Mouse (Mus musculus) adipocyte (in vitro differentiated cells): Measurements from ENCODE around the gene Dph6.
"Not testable (repeated sequence)": the region's sequence is repeated elsewhere in the genome, so short reads cannot be mapped to it uniquely, and the experiment has no call there.

Experiments used
- DNase-seq: peaks from one replicate; pipeline ENCODE4 v3.0.0-alpha.2; 2016; ENCODE audit warnings: low spot score

Dph6 gene

DNA sequence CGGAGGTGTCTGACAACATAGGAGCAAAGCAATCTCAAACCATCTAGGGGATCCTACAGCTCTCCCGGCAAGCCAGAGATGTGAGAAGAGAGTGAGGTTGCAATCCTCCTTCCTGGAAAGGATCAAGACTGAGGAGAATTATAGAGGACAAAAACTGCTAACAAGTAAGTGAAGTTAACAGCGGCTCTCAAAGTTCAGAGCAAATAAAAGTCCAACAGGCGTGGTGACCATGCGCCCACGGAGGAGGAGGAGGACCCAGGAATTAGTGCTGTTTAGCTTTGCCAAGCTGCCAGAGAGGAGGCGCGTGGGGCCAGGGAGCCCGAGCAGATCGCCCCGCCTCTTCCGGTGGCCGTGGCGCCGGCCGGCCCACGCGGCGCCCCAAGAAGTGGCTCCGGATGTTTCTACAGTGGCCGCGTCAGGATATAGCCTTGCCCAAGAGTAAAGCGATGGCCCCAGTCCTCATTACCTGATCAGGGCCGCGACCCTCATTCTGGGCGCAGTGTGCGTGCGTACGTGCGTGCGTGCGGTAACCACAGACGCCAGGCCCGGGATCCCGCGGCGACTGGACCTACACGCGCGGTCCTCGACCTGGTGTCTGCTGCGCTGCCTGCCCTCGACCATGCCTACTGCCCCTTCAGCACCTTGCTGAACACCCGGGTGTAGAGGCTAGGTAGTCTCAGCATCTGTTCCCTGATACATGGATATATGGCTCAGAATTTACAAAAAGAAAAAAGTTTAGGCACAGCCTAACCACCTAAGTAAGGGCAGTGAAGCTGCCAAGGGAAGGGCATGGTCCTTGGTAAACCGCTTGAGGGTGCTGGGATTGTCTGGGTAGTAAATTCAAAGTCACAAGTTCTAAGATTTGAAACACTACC is at the start of gene Dph6:
Gene Dph6 (minus strand): TSS at position 600 of the 875 bp plus-strand sequence.
- DNase-seq: peak; percentile 93

DNA sequence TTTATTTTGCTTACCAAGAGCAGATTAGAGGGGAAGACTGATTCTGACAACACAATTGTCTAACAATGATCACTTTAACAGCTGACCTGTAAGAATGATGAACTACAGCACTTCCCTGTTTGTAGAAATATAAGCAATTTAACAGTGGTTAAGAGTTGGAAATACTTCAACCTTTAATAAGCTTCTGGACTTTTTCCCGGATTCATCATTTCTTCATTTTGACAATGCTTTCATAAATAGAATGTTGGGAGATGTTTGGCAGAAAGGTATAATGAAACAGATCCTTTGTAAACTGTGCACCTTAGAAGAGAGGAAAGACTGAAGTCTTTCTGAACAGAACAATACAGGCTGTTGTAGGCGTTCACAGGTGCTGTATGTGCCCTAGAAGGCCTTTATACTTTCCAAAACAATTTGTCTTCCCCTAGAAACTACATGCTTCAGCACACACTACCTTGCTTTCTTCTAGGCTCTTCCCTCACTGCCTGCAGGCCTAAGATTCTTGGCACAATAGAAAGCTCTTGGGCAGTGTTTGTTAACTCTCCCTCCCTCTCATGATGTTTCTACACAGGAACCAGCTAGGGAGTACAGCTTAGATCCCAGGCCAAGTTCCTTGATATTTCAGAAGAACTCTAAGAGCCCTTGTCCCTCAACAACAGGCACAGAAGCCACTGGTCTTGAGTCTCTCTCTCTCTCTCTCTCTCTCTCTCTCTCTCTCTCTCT is 46.4 kb upstream of the Dph6 start:
- peak; percentile 76 for DNase-seq

DNA sequence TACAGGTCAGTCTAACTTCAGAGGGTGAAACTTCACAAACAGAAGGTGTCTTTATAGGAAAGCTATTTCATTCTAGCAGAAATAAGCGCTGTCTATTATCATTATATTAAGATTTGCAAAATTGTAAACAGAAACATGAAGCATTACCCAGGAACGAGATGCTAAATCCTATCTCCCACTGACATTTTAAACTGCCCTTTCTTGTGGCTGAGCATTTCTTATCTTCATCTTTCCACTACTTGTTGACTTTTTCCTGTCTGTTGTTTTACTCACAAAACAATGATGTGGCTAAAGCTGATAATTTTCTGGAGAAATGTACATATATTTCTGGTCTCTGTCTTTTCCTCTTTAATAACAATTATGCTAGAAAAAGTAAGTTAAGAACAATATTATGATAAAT is 36.8 kb upstream of the Dph6 start:
- no peak for DNase-seq

DNA sequence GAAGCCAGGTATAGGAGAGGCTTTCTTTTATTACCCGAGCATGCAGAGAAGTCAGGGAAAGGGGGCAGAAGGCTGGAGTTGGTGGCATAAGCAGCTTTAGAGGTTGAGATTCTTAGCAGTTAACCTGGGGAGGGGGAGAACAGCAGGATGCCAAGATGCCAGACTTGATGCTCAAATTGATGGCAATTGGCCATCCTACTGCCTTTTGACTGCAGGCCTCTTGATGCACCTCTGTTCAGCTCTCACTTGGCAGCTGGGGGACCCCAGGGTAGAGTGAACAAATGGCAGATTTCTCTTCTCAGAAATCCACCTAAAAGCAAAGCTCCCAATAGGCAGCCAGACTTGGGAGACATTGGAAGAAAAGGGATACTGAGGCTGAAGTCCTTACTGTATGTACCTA is 32.7 kb upstream of the Dph6 start:
- no peak for DNase-seq

DNA sequence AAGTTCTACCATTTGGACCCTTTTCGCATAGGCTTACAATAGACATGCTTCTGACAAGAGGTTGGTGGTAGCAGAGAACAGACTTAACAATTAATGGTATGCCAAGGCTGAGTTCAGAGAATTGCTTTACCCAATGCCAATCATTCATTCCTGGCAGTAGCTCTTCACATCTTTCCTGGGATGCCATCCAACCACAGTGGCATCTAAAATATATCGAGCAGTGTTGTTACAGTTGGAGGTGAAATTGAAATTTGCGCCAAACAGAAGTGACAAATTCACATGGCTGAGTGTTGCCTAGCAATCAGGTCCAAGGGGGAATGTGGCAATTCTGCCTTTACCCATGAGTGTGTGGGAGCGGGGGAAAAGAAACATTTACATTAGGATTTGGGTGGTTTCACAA is 32.3 kb upstream of the Dph6 start:
- DNase-seq: peak; percentile 43

DNA sequence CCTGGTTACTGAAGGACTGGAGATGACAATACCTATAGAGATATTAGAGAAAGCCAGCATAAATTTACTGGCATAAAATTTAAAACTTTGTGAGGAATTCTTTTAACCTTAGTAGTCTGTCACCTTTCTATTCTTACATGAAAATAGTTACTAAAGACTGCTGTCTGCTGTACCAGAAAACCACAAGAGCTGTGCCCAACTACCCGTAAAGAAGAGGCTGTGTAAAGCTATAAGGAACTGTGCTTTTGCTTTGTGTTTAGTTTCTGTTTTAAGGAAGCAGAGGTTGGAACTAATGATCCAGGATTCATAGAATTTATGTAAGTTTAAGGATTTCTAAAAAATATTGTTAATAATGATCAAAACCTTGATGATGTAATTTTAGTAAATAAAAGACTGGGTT is 19.1 kb upstream of the Dph6 start:
- DNase-seq: no peak

DNA sequence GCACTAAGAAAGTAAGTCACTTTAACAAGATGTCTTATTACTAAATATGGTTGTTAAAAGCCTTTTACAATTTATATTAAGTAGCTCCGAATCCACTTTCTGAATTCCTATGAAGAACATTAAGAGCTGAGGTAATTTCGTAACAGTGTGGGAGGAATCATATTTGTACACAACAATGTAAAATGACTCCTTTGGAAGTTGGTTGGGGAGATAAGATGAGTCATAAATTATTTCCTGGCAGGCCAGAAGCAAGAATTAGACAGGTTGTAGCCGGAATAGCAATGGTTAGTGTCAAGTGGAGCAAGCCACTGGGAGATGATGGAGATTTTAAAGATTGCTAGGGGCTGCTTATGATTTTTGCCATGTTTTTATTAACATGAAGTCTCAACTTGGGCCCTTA is 16.2 kb upstream of the Dph6 start:
- DNase-seq: peak; percentile 41

DNA sequence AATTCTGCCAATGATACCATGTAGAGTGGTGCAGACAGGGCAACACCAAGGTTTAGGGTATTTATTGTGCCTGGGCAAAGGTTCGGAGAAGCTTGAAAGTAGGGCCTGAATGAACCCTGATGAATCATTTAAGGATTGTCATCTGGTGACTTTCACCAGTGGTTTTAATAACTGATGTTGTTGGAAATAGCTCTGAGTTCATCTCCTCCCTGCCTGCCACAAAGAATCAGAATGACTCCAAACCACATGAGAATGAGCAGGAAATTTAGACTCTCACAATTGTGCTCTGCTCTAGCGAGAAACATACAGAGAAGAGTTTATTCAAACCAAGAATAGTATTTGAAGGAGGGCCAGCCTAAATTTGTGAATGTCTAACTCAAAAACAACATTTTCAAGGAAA is 4.2 kb upstream of the Dph6 start:
- no peak for DNase-seq

DNA sequence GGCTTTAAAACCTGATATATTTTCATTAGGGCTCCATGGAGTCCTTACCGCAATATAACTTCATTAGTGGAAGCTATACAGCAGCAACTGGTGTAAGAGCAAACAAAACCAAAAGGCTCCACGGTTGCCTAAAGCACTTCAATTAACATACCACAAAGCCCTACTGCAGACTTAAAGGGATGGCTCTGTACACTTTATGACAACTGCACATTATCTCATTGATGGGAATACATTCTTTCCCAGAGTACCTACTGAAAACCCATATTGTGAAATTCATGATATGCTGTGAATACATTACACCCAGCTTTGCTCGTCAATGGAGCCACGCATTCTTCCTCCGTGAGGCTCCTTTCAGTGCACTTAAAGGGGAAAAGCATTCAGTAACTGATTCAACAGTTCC is 8.5 kb downstream of the Dph6 start:
- DNase-seq: no peak

DNA sequence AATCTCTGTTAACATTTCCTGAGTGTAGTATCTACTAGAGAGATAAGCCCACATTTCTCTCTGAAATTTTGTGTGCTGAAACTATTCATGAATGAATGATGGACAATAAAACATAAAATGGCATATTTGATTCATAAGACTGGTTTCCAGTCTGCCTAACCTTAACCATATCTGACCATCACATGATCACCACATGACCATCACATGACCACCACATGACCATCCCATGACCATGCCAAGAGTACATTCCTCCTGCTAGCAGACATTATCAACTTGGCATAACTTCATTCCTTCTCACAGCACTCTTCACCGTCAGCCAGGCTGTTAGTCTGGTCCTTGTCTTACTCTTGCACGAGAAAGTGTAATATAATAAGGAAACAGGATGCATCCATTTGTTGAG is 10.9 kb downstream of the Dph6 start:
- no peak for DNase-seq

DNA sequence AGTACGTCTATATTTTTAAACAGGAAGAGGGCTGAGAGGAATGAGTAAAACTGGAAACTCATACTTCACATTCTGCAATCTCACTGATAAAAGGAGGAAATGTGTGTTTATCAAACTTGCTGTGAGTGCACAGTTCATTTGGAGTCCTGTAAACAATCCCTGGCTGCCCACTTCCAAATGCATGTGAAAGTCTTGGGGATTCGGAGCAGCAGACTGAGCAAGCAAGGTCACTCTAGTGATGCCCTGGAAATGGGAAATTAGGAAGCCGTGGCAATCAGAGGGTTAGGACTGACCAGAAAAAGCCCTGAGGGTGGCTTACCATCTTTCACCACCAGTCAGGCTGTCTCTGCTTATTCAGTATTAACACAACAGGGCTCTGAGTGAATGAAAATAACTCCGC is 30.1 kb downstream of the Dph6 start:
- no peak for DNase-seq

DNA sequence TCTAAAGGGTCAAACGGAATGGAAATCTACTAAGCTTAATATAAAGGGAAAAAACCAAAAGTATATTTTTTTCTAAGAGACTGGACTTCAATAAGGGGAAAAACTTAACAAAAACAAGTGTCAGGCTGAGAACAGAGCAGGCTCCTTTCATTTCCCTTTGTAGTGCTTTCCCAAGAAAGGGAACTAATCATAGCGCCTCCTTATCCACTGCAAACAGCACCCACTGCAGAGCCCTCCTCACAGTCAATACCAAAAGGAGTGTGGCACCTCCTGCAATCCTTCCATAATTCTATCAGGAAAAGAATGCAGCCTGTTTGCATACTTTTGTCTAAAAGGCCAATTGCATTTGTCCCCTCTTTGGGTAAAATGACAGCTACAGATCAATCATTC is 32.2 kb downstream of the Dph6 start:
- DNase-seq: no peak

DNA sequence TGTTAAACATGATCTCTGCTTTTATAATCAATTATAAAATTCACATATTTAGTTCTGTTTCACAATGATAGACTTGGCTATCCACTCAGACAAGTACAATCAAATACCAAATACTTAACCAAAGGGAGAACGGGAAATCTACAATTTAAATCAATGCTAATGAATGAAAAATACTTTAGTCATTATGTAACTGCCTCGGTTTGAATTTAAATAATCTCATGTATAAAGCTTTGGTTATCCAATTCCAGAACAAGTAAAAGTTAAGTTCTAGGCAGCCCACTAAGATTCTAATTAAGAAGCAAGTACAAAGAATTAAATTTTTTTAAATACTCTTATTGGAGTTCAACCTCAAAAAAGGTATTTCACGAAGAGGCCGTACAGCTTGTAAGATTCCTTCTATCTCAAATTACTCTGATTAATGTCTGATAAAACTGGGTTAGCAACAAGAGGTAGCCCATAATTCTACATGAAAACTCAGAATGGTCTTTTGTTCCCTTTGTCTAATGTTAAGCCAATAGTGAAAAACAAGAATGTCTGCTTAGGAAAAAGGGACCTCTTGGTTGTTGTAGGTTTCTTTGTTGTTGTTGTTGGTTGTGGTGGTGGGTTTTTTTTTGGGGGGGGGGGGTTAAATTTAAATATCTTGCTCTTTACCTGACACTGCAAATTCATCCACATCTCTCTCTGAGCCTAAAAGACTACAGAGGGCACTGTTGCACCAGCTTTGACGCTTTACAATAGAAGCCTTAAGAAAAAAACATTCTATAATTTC is 32.8 kb downstream of the Dph6 start:
- DNase-seq: peak; percentile 82

DNA sequence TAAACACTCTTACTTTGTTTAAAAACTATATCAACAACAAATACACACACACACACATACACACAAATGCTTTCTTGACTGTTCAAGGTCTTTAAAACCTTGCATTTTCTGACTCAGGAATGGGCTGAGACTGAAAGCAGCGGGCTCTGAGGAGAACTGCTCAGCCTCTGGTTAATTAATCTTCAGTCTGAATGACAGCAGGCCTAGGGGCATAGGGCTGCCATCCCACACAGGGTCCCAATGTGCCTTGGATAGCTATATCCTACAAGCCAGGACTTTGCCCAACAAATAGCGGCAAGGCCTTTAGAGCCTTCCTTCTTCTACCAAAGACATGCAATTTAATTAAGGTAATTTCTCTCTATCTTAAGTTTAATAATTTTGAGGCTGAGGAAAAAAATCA is 43.2 kb downstream of the Dph6 start:
- DNase-seq: no peak

DNA sequence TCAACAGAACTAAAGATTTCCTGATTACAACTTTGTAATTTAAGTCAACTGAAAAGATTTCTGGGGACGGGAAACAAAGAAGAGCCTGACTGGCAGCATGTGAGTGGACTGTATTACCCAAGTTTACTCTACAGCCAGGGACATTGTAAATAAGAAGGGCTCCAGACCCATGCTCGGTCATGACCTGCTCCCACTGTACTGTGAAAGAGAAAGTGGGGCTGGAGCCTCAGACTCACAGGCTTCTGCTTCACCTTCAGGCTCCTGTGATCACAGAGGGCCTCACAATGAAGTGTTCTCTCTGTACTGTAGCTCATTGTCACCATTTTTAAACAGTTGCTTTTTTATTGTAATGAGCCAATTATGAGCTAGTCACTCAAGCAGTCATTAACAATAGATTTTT is 44.7 kb downstream of the Dph6 start:
- DNase-seq: no peak

DNA sequence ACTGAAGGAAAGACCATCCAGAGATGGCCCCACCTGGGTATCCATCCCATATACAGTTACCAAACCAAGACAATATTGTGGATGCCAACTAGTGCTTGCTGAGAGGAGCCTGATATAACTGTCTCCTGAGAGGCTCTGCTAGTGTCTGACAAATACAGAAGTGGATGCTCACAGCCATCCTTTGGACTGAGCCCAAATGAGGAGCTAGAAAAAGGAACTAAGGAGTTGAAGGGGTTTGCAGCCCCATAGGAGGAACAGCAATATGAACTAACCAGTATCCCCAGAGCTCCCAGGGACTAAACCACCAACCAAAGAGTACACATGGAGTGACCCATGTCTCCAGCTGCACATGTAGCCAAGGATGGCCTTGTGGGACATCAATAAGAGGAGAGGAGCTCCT is 49.6 kb downstream of the Dph6 start:
- not testable (repeated sequence) for DNase-seq

DNA sequence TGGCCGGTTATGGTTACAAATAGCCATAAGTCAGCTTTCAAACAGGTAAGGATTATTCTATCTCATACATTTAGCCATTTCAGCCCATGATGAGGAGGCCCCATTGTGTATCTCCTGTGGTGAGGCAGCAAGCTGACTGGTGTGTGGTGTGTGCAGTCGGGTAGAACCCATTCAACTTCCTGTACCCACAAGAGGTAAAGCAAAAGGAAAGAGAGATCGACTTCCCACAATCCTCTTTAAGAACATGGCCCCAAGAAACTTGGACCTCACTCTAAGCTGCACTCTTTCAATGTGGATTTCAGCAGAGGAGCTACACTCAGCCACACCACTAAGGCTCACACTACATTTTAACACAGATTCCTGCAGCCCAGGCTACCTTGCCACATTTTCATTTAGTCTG is 53.6 kb downstream of the Dph6 start:
- no peak for DNase-seq

DNA sequence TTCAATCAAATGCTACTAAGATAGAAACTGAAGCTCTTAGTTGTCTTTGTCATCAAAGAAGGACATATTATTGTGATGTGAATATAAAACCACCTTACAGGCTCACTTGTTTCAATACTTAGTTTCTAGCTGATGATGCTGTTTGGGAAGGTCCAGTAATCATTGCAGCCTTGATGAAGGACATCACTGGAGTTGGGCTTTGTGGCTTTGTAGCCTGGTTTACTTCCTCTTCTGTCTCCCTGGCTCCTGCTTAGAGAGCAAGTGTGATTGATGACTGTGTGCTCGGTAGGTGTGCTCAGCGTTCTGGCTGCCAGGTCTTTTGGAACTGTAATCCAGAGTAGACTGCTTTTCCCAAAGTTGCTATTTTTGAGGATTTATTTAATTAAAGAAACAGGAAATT is 55.0 kb downstream of the Dph6 start:
- no peak for DNase-seq

DNA sequence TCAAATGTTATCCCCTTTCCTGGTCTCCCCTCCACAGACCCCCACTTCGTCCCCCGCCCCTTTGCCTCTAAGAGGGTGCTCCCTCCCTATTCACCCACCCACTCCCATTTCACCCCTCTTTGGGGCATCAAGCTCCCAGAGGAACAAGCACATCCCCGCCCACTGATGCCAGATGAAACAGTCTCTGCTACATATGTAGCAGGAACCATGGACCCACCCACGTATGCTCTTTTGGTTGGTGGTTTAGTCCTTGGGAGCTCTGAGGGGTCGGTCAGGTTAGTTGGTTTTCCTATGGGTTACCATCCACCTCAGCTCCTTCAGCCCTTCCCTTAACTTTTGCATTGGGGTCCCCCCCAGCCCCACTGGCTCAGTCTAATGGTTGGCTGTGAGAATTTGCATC is 61.4 kb downstream of the Dph6 start:
- no peak for DNase-seq

DNA sequence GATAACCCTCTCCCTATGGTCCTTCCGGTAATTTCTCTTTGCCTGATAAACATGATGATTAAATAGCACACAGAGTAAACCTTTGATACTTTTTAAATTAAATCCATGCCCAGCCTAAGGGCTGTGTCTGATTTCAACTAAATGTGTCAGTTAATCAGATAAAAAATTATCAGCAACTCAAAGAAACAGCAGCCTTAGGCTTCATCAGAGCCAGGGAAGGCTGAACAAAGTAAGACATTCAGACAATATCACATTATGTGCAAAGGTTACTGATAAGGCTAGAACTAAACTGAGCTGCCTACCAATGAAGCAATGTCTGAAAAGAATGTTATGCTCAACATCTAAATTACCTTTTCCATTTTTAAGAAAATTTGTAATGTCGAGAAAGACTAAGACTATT is 74.0 kb downstream of the Dph6 start:
- no peak for DNase-seq

DNA sequence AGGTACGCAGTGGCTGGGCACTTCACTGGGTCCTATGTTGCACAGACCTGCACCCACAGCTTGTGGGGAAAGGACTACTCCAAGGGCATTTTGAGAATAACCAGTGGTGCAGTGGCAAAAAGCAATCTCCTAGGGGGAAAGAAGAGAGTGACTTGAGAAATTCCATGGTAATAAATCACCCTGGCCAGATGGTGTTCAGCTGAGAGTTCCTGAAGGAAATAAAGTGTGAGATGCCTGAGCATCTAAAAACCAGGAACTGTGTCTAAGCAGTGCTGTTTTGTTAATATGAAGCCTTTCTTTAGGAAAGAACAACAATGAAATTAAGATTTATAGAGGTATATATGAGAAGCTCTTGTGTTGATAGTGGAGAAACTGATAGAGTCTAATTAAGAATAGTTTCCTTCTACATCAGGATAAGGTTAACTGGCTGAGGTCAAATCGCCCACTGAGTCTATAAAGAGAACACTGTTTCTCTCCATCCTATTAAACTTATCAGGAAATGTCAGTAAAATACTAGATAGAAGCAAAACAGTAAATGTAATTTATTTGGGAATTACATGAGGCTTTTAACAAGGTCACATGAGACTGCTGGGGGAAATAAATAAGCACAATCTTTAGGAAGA is 111.7 kb downstream of the Dph6 start:
- no peak for DNase-seq

DNA sequence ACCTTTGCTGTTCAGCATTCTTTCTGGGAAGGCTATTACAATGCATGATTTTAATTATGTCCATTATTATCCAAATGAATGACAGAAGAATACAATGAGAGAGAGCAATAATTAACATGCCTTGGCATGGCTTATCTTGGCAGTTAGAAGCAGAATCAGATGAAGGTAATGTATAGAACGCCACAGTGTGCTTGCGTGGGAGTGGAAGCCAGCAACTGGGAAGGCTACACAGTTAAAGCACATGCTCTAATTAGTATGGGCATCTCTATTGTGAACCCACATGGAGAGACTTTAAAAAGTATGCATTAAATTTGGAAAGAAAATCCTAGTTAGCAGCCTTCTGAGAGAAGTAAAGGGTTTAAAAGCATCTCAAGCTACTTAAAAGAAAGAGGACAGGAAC is 112.4 kb downstream of the Dph6 start:
- DNase-seq: no peak
